Mouse (Mus musculus): ENCODE measurements around the gene C2cd5.
A peak's percentile ranks its signal among the peaks of the same experiment; 100 is the strongest.

Gene C2cd5

DNA sequence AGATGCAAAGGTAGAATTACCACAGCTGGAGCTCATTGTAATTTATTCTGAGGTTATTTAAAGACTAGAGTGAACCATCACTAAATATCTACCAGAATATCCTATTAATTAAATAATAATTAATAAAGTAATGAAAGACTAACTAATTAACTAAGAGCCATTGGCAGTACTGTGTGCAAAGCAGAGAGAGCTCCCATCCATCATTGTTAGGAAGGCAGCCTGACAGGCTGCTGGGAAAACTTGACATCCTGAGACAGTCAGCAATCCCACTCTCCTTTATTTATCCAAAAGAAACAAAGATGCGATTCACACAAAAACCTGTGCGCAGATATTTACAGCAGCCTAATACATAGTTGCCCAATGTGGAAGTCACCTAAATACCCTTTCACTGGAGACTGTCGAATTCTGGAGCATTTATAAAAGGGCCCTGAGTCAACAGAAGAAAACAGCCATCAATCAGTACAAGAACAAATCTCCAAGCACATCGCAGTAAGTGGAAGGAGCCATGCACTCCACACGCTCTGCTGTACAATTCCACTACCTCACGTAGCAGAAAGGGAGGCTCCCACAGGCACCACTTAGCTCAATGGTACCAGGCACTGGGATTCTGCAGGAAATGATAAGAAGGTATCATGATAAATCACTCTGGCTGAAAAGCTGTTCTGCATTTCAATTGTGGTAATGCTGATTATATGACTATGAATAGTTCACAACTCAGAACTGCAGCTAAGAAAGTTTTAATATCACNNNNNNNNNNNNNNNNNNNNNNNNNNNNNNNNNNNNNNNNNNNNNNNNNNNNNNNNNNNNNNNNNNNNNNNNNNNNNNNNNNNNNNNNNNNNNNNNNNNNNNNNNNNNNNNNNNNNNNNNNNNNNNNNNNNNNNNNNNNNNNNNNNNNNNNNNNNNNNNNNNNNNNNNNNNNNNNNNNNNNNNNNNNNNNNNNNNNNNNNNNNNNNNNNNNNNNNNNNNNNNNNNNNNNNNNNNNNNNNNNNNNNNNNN lies 120.0 kb downstream of the C2cd5 start:
- no peak for DNase-seq (ENCODE audit: low spot score)

DNA sequence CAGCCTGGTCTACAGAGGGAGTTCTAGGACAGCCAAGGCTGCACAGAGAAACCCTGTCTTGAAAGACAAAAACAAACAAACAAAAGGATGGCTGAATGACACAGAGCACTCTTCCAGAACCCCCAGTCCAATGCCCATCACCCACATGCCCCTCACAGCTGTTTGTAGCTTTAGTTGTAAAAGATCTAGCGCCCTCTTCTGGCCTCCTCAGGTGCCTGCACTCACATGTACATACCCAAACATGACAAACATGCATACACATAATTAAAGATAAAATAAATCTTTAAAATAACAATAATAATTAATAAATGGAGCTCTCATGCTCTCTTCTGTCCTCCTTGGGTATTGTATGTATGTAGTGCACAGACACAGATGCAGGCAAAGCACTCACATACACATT lies 122.7 kb downstream of the C2cd5 start:
- DNase-seq (ENCODE audit: low spot score): no peak

DNA sequence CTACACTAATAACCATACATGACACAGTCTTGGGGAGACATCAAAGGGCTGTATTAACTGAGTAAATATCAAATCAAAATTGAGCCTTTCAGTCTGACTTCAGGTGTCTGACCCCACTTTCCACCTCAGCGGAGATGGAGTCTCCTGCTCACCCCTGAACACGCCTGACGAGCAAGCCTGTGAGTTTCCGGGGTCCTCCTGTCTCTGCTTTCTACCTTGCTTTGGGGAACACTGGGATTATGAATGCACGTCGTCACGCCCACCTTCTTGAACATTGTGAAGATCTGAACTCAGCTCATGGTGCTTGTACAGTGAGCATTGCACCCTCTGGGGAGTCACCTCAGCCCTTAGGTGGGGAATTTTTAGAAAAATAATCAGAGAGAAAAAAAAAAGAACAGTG lies 126.7 kb downstream of the C2cd5 start:
- DNase-seq (ENCODE audit: low spot score): no peak

DNA sequence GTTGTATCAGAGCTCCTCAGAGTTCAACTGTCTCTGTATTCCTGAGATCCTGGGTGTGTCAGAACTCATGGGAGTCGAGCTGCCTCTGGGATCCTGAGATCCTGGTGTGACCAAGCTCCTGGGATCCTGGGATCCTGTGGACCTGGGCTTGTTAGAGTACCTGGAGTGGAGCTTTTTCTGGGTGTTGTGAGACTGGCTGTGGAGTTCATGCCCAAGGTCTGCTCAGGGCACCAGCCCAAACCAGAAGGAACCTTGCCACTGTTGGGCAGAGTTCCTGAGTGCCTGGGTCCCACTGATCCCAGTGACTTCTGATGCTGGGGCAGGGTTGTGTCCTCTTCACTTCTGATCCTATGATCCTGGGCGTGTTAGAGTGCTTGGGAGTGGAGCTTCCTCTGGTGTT lies 127.7 kb downstream of the C2cd5 start:
- no peak for DNase-seq (ENCODE audit: low spot score)

DNA sequence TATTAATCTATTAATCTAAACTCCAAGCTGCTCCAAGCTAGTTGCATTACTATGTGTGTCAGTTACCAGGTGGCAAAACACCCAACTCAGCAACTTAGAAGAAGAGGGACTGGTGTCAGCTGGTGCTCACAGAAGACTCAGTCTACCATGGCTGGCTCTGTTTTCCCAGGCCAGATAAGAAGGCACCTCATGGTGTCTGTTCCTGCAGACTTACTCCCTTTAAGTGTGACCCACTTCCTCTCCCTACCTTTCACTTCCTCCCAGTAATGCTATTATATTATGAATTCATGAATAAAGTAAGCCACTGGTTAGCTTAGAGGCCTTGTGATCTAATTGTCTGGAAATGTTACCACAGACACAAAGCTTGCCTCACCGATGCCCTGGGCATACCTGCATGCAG lies 132.5 kb downstream of the C2cd5 start:
- no peak for DNase-seq (ENCODE audit: low spot score)

DNA sequence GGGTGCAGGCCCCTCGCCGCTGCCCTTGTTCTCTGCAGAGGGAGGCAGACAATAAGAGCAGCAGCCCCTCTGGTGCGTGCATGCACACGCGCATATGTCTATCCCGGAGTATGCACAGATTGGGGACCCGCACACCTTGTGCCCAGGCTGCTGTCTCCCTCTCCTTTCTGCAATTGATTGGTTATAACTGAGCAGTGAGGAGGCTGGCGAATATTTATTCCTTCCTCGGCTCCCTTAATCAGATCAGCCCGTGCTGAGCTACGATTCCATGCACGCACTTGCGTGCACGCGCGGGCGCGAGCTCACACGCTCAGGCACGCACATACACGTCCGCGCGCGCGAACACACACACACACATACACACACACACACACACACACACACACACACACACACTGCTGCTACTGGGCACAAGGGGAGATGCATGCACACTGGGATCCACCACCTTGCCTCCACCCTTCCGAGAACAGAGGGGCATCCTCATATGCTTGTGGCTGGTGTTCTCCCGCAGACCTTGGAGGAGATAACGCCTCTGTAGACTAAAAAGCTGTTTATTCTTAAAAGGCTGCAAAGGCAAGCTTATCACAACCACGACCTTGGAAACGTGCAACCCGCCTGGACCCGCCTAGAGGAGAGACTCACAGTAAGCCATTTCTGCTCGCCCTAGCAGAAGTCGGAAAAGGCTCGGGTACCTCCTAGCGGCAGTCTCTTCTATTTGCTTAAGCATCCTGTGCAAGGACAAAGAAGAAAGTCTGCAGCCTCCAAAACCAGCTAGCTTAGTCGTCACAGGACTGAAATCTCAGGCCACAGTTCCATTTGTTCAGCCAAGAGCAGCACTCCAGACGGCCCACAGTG lies 135.2 kb downstream of the C2cd5 start:
- peak; percentile 90 for DNase-seq (ENCODE audit: low spot score)

DNA sequence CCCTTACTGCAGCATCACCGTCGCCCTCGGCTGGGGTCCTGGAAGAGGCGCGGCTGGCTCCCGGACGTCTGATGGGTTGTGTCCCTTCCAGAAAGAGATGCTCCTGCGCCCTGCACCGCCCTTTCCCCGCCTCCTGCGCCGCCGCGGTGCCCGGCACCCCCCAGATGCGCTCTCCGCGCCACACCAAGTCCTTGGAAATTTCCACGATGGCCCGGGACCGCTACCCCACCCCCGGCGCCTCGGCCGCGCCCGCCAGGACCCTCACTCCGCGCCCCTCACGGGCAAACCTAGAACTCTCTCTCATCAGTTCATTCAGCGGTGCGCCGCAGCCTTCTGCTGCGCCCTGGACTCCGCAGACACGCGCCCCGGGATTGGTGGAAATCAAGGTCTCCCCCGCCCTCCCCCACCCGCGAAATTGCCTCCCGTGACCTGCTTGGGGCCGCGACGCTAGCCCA lies 135.8 kb downstream of the C2cd5 start, which contains the start of gene St8sia1:
Gene St8sia1, minus strand, starts transcription at position 377 of the 455 bp plus-strand sequence.
- peak; percentile 61 for DNase-seq (ENCODE audit: low spot score)

DNA sequence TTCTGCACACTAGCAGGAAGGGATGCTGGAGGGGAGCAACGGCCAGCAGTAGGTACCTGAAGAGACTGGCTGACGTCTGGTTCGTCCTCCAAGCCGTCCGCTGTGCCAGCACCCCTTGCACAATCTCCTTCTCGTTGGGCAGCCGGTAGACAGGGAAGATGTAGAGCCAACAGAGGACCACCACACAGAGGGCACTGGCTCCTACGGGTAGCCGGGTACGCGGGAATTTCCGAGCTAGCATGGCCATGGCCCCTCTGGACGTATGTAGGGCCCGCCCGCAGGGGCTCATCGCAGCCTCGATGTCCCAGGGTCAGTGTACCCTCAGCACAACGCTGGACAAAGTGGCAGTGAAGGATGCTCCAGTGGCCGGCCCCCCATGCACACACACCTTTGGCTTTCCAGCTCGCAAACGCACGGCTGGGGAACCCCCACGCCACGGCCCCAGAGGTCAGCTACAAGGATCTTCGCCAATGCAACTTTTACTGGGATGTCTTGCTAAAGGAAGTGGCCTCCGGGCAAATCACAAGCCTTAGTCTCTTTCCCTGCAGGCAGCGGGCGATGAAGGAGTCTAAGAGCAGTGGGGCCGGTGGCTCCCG lies 136.4 kb downstream of the C2cd5 start:
- no peak for DNase-seq (ENCODE audit: low spot score)

DNA sequence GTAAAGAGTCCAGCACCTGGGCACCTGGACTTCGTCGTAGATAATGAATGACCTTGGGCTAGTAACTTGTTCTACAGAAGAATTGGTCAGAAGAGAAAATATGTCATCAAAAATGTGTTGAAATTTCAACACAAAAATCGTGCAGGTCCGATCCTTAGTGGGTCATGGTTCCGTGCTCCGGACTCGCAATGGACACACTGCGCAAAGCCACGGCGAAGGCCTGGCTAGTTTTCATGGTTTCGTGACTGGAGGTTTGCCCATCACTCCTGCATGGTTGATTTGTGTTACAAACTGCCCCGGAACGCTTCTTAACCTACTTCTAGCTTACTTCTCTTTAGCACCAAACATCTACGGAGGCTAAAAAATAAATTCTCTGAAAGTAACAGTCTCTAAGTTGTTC lies 137.1 kb downstream of the C2cd5 start:
- no peak for DNase-seq (ENCODE audit: low spot score)

DNA sequence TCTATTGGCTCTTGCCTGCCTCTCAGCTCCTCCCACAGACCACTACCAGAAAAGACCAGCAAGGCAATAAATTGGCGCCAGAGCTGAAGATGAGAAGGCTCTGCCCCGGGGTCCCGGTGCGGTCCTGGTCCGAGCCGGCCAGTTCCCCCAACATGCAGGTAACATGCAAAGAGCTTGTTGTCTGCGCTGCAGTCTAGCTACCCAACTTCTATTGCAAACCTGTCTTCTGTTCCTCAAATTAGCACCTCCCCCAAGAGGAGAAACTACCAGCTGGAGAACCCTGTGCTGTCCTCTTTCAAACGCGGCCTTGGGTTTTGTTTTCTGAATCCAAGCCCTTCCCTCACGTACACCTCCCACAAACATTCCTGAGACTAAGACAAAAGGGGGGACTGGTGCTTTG lies 137.5 kb downstream of the C2cd5 start:
- no peak for DNase-seq (ENCODE audit: low spot score)

DNA sequence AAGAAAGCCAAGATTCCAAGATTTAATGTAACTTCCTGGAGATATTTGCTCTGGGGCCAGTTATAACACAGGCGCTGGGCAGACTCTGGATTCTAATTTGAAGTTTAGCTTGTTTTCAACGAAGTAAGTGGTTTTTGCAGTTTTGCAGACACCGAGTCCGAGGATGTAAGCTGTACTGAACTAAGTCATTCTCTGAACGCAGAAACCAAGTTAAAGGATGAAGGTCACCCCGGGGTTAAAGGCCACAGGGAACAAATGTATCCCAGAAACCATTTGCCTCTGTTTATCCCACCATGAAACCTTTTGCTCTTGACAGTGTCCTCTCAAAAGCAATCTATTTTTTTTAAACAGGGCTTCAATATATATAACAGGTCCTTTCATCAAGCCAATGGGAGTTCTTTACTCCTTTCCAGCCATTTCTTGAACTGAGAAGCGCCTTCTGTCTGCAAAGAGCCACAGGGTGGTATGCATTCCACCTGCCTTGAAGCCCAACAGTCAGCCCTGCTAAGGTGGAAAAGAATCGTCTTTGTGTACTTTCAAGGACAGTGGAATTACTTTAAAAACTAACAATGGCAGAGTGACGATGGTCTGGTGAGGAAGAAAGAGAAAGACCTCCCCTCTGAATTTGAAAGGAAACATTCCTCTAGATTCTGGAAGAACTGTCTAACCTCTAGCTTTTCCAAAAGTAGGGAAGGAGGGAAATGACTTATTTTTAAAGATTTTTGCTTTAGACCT lies 138.1 kb downstream of the C2cd5 start:
- DNase-seq (ENCODE audit: low spot score): no peak
